Mouse (Mus musculus) monocyte, adult 5-6 weeks (primary cell): ENCODE data around the gene Tarm1. TPM values are rescaled to one million over a fixed set of nuclear protein-coding genes. Genes with fewer than 3 reads are reported as not detected.

Experiments
- ATAC-seq: fragments of 153-309, 156-312 bp; replicated peaks from 2 replicates; pipeline ENCODE4 v1.8.0; 2017; ENCODE audit warnings: mild to moderate bottlenecking; ENCODE audit not compliant: low TSS enrichment, insufficient number of reproducible peaks, severe bottlenecking, poor library complexity, low FRiP score
- total RNA-seq: library from RNA; stranded (forward); fragments of 200-1000, 200-491, 200-594 nt; gene quantifications from 3 replicates; pipeline ENCODE4 v1.2.3, GENCODE M21; 2017

The Tarm1 gene
- total RNA-seq, 1 experiment from 2014 or later: 1.9 TPM

- ATAC-seq: no peak
Measured at GRCm38 (mm10) chr7:3446584-3446983, 55.8 kb downstream of the Tarm1 start.

- no peak; the same call in 1 of the 2 replicates for ATAC-seq
Measured at GRCm38 (mm10) chr7:3444678-3445077, 57.7 kb downstream of the Tarm1 start.

GRCm38 (mm10) chr7:3442476-3443062 is 59.9 kb downstream of the Tarm1 start:
- ATAC-seq: peak; percentile 79

- ATAC-seq: no peak
Measured at GRCm38 (mm10) chr7:3440526-3440925, 61.9 kb downstream of the Tarm1 start.

- ATAC-seq: no peak
Measured at GRCm38 (mm10) chr7:3439984-3440383, 62.4 kb downstream of the Tarm1 start.

GRCm38 (mm10) chr7:3437941-3438340 is 64.5 kb downstream of the Tarm1 start:
- ATAC-seq: no peak

Other genes starting within 250 kb of the Tarm1 start
- 50.6 to 61.2 TPM (median 60.3 TPM) in 3 replicates for gene Myadm, start 213.5 kb downstream of the Tarm1 start, total RNA-seq
- 1.9 to 7.0 TPM (median 3.2 TPM) in 3 replicates for gene Prkcg, start 213.4 kb downstream of the Tarm1 start, total RNA-seq
- not detected in 3 replicates for gene Cacng7, start 169.7 kb downstream of the Tarm1 start, total RNA-seq
- gene Cacng8, start 111.9 kb downstream of the Tarm1 start, total RNA-seq: not detected in 3 replicates
- gene Cacng6, start 78.4 kb downstream of the Tarm1 start, total RNA-seq: not detected in 3 replicates
- not detected in 3 replicates for gene Oscar, start 113.5 kb upstream of the Tarm1 start, total RNA-seq
- gene Ndufa3, start 114.7 kb upstream of the Tarm1 start, total RNA-seq: 163 to 226 TPM (median 220 TPM) in 3 replicates
- 20.6 to 34.9 TPM (median 28.7 TPM) in 3 replicates for gene Tfpt, start 127.3 kb upstream of the Tarm1 start, total RNA-seq
- 50.9 to 63.8 TPM (median 57.8 TPM) in 3 replicates for gene Prpf31, start 127.4 kb upstream of the Tarm1 start, total RNA-seq
- 19.8 to 52.4 TPM (median 24.8 TPM) in 3 replicates for gene Cnot3, start 142.6 kb upstream of the Tarm1 start, total RNA-seq
- 6.4 to 10.3 TPM (median 6.6 TPM) in 3 replicates for gene Leng1, start 163.2 kb upstream of the Tarm1 start, total RNA-seq
- 1.5 to 7.6 TPM (median 2.0 TPM) in 3 replicates for gene Tmc4, start 174.9 kb upstream of the Tarm1 start, total RNA-seq
- gene Tsen34, start 190.2 kb upstream of the Tarm1 start, total RNA-seq: 17.0 to 28.1 TPM (median 19.7 TPM) in 3 replicates
- 26.7 to 36.8 TPM (median 36.4 TPM) in 3 replicates for gene Mboat7, start 190.9 kb upstream of the Tarm1 start, total RNA-seq
- gene Rps9, start 201.4 kb upstream of the Tarm1 start, total RNA-seq: 1,184 to 2,050 TPM (median 1,737 TPM) in 3 replicates
- gene Pirb, start 217.8 kb upstream of the Tarm1 start, total RNA-seq: 111 to 159 TPM (median 138 TPM) in 3 replicates